Mouse (Mus musculus) forebrain, embryonic 13.5 days (tissue): ENCODE measurements around the gene Arl10. TPM values are rescaled to one million over a fixed set of nuclear protein-coding genes. Genes with fewer than 3 reads are reported as not detected.
A peak's percentile ranks its signal among the peaks of the same experiment; 100 is the strongest.
"Not testable (repeated sequence)": the region's sequence is repeated elsewhere in the genome, so short reads cannot be mapped to it uniquely, and the experiment has no call there.

ENCODE experiments used
- ATAC-seq: fragments of 200-750 bp; cut with Nextera tagmentation; 2 replicates; pipeline ENCODE4 v1.8.0; 2017
- H3K27ac ChIP-seq: fragments of 300-500 bp; sonication (generic); 2 replicates; pipeline ENCODE4 v1.5.1; 2015; ENCODE audit warnings: inconsistent platforms, mild to moderate bottlenecking, moderate library complexity
- H3K27me3 ChIP-seq: fragments of 300-500 bp; sonication (generic); 2 replicates; pipeline ENCODE4 v1.6.1; 2015; ENCODE audit warnings: mild to moderate bottlenecking, inconsistent platforms
- H3K36me3 ChIP-seq: fragments of 300-500 bp; sonication (generic); 2 replicates; pipeline ENCODE4 v1.6.1; 2015; ENCODE audit warnings: mild to moderate bottlenecking, inconsistent platforms; ENCODE audit not compliant: poor library complexity, severe bottlenecking
- H3K4me1 ChIP-seq: fragments of 300-500 bp; sonication (generic); 2 replicates; pipeline ENCODE4 v1.6.1; 2015; ENCODE audit warnings: inconsistent platforms
- H3K4me2 ChIP-seq: fragments of 300-500 bp; sonication (generic); 2 replicates; pipeline ENCODE4 v1.6.1; 2015; ENCODE audit warnings: inconsistent platforms, mild to moderate bottlenecking, moderate library complexity
- H3K4me3 ChIP-seq: fragments of 300-500 bp; sonication (generic); 2 replicates; pipeline ENCODE4 v1.5.1; 2015; ENCODE audit warnings: mild to moderate bottlenecking, inconsistent platforms
- H3K9ac ChIP-seq: fragments of 300-500 bp; sonication (generic); 2 replicates; pipeline ENCODE4 v1.6.1; 2015; ENCODE audit warnings: mild to moderate bottlenecking, inconsistent platforms
- H3K9me3 ChIP-seq: fragments of 300-500 bp; sonication (generic); replicated peaks from 2 replicates; pipeline ENCODE4 v1.6.1; 2016; ENCODE audit warnings: inconsistent platforms
- WGBS: fragments of 180-500 bp; shearing (Covaris S2); methylation state at CpG from one replicate; pipeline ENCODE4 v1.1.7; 2015; 5-methylcytosine and 5-hydroxymethylcytosine counted together
- polyA plus RNA-seq: library from polyadenylated mRNA; unstranded; fragments of >200 nt; fragmentation: Nextera tagmentation; extraction: Ambion mirVana; gene quantifications from 2 replicates; pipeline ENCODE4 v1.2.1, GENCODE M21; 2015

Arl10 gene
- polyA plus RNA-seq, 1 experiment from 2014 or later: 53.5 TPM

- H3K36me3 ChIP-seq: no peaks in the 10 kb centered on the region
- H3K4me1 ChIP-seq: peaks cover 24% of the 10 kb centered on the region
- H3K27ac ChIP-seq: no peak overlapping the region
- H3K27me3 ChIP-seq: peaks cover 34% of the 10 kb centered on the region
- H3K4me3 ChIP-seq: no peak overlapping the region
- H3K4me2 ChIP-seq: no peak overlapping the region
- no peaks in the 10 kb centered on the region for H3K9me3 ChIP-seq
- no peak for ATAC-seq
- 77% methylated on average over 5 of the region's 5 CpGs for WGBS
- no peak overlapping the region for H3K9ac ChIP-seq
Observed at GRCm38 (mm10) chr13:54607204-54607603, 32.4 kb downstream of the Arl10 start.

GRCm38 (mm10) chr13:54608002-54608401, 33.2 kb downstream of the Arl10 start:
- WGBS: 70% methylated on average over 3 of the region's 3 CpGs

GRCm38 (mm10) chr13:54608666-54609065, 33.9 kb downstream of the Arl10 start:
- peak overlapping the region; percentile 39 for H3K4me2 ChIP-seq
- H3K4me1 ChIP-seq: peaks cover 21% of the 10 kb centered on the region
- H3K9me3 ChIP-seq: no peaks in the 10 kb centered on the region
- H3K27ac ChIP-seq: no peak overlapping the region
- WGBS: 7% methylated on average over 8 of the region's 8 CpGs
- H3K9ac ChIP-seq: peak overlapping the region; percentile 48
- no peak overlapping the region; the same call in 1 of the 2 replicates for H3K4me3 ChIP-seq
- no peak for ATAC-seq
- H3K27me3 ChIP-seq: peaks cover 33% of the 10 kb centered on the region
- H3K36me3 ChIP-seq: no peaks in the 10 kb centered on the region

More at GRCm38 (mm10) chr13:54608002-54608401, 33.2 kb downstream of the Arl10 start:
- no peak overlapping the region for H3K27ac ChIP-seq
- peaks cover 24% of the 10 kb centered on the region for H3K4me1 ChIP-seq
- no peak overlapping the region for H3K9ac ChIP-seq
- no peaks in the 10 kb centered on the region for H3K36me3 ChIP-seq
- H3K9me3 ChIP-seq: no peaks in the 10 kb centered on the region
- H3K4me3 ChIP-seq: no peak overlapping the region
- no peak for ATAC-seq
- H3K27me3 ChIP-seq: peaks cover 33% of the 10 kb centered on the region
- no peak overlapping the region for H3K4me2 ChIP-seq

- H3K36me3 ChIP-seq: no peaks in the 10 kb centered on the region
- H3K9ac ChIP-seq: peak overlapping the region; percentile 48; the same call in 1 of the 2 replicates
- no peaks in the 10 kb centered on the region for H3K9me3 ChIP-seq
- H3K4me2 ChIP-seq: peak overlapping the region; percentile 39
- 19% methylated on average over 1 of the region's 1 CpGs for WGBS
- peaks cover 32% of the 10 kb centered on the region for H3K27me3 ChIP-seq
- no peak overlapping the region for H3K27ac ChIP-seq
- no peak for ATAC-seq
- H3K4me1 ChIP-seq: peaks cover 21% of the 10 kb centered on the region
- no peak overlapping the region for H3K4me3 ChIP-seq
Observed at GRCm38 (mm10) chr13:54609301-54609700, 34.5 kb downstream of the Arl10 start.

GRCm38 (mm10) chr13:54610613-54610971, 35.8 kb downstream of the Arl10 start:
- Histone ChIP-seq H3K27ac (0 out of 2 replicates have a peak overlapping the region, but pooled peaks have one; percentile 40), H3K36me3 (no peaks in the 10 kb centered on the region), H3K9me3 (no peaks in the 10 kb centered on the region), H3K27me3 (peaks cover 24% of the 10 kb centered on the region), H3K4me1 (peaks cover 21% of the 10 kb centered on the region), H3K4me2 (peak overlapping the region; percentile 85), H3K9ac (peak overlapping the region; percentile 81), H3K4me3 (peak overlapping the region; percentile 62)
- 7% methylated on average over 13 of the region's 13 CpGs for WGBS
- ATAC-seq: 0 out of 2 replicates have a peak, but pooled peaks have one; percentile 16

GRCm38 (mm10) chr13:54610972-54611754, 36.3 kb downstream of the Arl10 start, which contains the start of gene Cltb:
Gene Cltb (minus strand): TSS chr13:54611344.
- Histone ChIP-seq H3K27ac (peak within 1 kb of the TSS; percentile 40; the same call in 1 of the 2 replicates), H3K36me3 (no peaks in the 10 kb centered on the region), H3K4me2 (peak within 1 kb of the TSS; percentile 85), H3K4me3 (peak within 1 kb of the TSS; percentile 62), H3K27me3 (peaks cover 19% of the 10 kb centered on the region), H3K4me1 (peaks cover 21% of the 10 kb centered on the region), H3K9ac (peak within 1 kb of the TSS; percentile 81), H3K9me3 (no peaks in the 10 kb centered on the region)
- 1% methylated on average over 63 of the region's 66 CpGs for WGBS
- ATAC-seq: peak; percentile 82

- H3K4me1 ChIP-seq: peaks cover 21% of the 10 kb centered on the region
- not testable (repeated sequence) for ATAC-seq, H3K4me2 ChIP-seq, H3K36me3 ChIP-seq, H3K9me3 ChIP-seq, H3K27ac ChIP-seq, H3K9ac ChIP-seq, H3K4me3 ChIP-seq
- whole genome bisulfite sequencing: 84% methylated on average over 8 of the region's 8 CpGs
- H3K27me3 ChIP-seq: peaks cover 11% of the 10 kb centered on the region
Observed at GRCm38 (mm10) chr13:54613141-54613540, 38.3 kb downstream of the Arl10 start.

- peaks cover 4% of the 10 kb centered on the region; the same call in 1 of the 2 replicates for H3K4me1 ChIP-seq
- no peak overlapping the region for H3K9ac ChIP-seq
- H3K36me3 ChIP-seq: no peaks in the 10 kb centered on the region
- no peaks in the 10 kb centered on the region for H3K27me3 ChIP-seq
- no peak overlapping the region for H3K4me2 ChIP-seq
- H3K4me3 ChIP-seq: no peak overlapping the region
- no peak overlapping the region for H3K27ac ChIP-seq
- no peak for ATAC-seq
- H3K9me3 ChIP-seq: no peaks in the 10 kb centered on the region
- 79% methylated on average over 8 of the region's 8 CpGs for WGBS
Observed at GRCm38 (mm10) chr13:54616307-54616706, 41.5 kb downstream of the Arl10 start.

GRCm38 (mm10) chr13:54616998-54617397, 42.2 kb downstream of the Arl10 start:
- Histone ChIP-seq H3K9ac (no peak overlapping the region), H3K27me3 (no peaks in the 10 kb centered on the region), H3K36me3 (no peaks in the 10 kb centered on the region), H3K4me2 (no peak overlapping the region), H3K27ac (no peak overlapping the region), H3K9me3 (no peaks in the 10 kb centered on the region), H3K4me3 (no peak overlapping the region), H3K4me1 (no peaks in the 10 kb centered on the region)
- no peak for ATAC-seq
- WGBS: 70% methylated on average over 6 of the region's 6 CpGs

GRCm38 (mm10) chr13:54621155-54621932, 46.5 kb downstream of the Arl10 start, which contains the start of gene Faf2:
Gene Faf2 (plus strand): TSS chr13:54621784.
- Histone ChIP-seq H3K9me3 (no peaks in the 10 kb centered on the region), H3K4me3 (peak within 1 kb of the TSS; percentile 96), H3K9ac (peak within 1 kb of the TSS; percentile 94), H3K4me2 (peak within 1 kb of the TSS; percentile 96), H3K27me3 (no peaks in the 10 kb centered on the region), H3K36me3 (0 out of 2 replicates have a peak, but pooled peaks cover 5% of the 10 kb centered on the region), H3K4me1 (peaks cover 25% of the 10 kb centered on the region), H3K27ac (peak within 1 kb of the TSS; percentile 80)
- peak; percentile 99 for ATAC-seq
- 13% methylated on average over 44 of the region's 44 CpGs for WGBS

GRCm38 (mm10) chr13:54621960-54622521, 47.2 kb downstream of the Arl10 start:
- Histone ChIP-seq H3K9ac (peak overlapping the region; percentile 94), H3K27ac (peak overlapping the region; percentile 80), H3K4me3 (peak overlapping the region; percentile 96), H3K4me1 (peaks cover 25% of the 10 kb centered on the region), H3K27me3 (no peaks in the 10 kb centered on the region), H3K9me3 (no peaks in the 10 kb centered on the region), H3K4me2 (peak overlapping the region; percentile 96), H3K36me3 (0 out of 2 replicates have a peak, but pooled peaks cover 5% of the 10 kb centered on the region)
- WGBS: 1% methylated on average over 27 of the region's 27 CpGs
- ATAC-seq: no peak
